Mouse (Mus musculus): ENCODE results near the gene Ncoa7.
A peak's percentile ranks its signal among the peaks of the same experiment; 100 is the strongest.

Ncoa7 gene

DNA sequence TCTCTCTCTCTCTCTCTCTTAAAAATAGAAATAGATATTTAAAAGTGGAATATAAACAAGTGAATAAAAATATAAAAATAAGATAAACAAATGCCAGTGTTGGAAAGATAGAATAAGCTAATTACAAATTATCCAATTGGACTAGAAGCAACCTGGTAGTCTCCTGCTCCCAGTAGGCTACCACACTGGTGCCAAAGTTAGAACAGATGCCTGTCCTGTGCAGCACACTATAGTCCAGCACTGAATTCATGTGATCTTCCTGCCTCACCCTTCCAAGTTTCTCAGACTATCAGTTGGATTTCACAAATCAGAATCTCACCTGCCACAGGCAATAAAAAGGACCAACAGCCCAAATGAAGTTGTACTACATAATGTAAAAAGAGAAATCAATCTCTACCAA is 59.9 kb downstream of the Ncoa7 start:
- peak; percentile 42 to 65 for DNase-seq

GRCm38 (mm10) chr10:30738403-30738802 is 64.7 kb downstream of the Ncoa7 start:
- no peak for DNase-seq

DNA sequence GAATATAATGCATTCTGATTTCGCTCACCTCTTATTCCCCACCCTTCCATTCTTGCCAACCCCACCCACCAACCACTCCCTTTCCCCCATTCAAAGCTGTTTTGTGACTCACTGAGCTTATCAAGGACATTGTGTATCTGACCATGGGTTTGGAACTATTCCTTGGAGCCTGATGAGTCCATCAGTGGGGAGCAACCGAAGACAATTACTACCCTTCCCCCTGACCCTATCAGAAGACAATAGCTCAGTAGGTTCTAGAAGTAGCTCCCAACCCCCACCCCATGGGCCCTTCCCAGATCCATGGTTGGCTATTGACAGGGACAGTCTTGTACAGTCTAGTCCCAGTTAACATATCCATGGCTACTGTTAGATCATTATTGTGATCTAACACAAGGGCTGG is 65.8 kb downstream of the Ncoa7 start:
- DNase-seq: no peak

GRCm38 (mm10) chr10:30733148-30733785 is 69.9 kb downstream of the Ncoa7 start:
- no peak for DNase-seq

- no peak for DNase-seq
These were observed 71.7 kb downstream of the Ncoa7 start for GRCm38 (mm10) chr10:30731321-30731914.

DNA sequence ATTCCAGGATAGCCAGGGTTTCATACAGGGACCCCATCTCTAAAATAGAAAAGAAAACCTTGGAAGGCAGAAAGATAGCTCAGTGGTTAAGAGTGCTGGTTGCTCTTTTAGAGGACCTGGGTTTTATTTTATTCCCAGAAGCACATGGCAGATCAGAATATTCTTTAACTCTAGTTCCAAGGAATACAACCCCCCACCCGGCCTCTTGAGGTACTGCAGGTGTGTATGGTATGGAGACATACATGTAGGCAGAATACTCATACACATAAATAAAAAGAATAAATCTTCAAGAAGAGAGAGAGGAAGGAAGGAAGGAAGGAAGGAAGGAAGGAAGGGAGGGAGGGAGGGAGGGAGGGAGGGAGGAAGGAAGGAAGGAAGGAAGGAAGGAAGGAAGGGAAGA is 72.3 kb downstream of the Ncoa7 start:
- no peak for DNase-seq

DNA sequence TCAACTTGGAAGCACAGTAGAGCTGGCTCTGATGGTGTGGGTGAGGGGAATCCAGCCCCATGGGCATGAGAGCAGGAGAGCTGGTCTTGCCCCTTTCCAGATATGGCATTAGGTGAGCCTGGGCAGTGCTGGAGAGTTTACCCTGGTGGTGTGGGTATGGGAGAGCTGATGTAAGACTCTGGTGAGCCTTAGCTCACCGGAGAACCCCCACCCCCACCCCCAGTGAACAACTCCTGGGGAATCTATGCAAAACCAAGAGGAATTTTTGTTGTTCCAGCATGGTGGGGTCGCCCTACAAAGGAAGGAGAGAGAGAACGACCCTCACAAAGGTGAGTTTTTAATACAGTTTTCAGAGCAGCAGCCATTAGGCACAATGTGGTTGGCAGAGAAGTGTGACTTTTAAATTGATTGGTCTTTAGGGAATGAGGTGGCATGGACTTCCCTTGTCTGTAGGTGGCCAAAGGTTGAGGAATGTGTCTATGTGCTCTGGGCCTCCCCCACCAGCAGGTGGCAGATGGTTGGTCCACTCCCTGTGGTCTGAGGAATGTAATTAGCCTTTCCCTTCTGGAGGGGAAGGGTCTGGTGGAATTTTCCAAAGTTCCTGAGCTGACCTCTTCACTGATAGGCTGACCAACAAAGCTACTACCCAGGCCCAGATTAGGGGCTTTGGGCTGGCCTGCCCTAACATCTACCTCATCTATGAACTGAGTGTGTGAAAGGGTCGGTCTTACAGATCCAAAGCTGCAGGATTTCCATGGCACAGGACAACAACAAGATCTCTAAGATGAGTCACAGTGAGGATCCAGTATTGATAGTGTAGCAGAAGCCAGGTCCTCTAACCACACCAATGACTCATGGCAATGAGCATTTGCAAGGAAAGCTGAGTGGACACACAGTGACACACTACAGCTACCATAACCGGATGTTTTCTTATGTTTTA is 73.7 kb downstream of the Ncoa7 start:
- DNase-seq: no peak

DNA sequence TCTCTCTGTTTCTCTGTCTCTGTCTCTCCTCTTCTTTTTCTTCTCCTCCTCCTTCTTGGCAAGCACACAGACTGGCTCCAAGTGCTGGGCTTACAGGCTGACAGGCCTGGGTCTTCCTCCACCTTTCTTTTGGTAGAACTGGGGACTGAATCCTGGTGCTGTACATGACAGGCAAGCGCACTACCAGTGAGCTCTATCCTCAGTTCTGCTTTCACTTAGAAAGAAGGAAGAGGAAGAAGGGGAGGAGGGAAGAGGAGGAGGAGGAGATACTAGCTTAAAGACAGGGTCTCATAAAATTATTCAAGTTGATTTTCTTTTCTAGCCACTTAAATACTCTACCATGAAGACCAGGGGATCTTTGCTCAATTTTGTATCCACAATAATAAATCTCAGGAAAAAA is 80.1 kb downstream of the Ncoa7 start:
- DNase-seq: no peak

GRCm38 (mm10) chr10:30720556-30720955 is 82.6 kb downstream of the Ncoa7 start:
- DNase-seq: no peak

DNA sequence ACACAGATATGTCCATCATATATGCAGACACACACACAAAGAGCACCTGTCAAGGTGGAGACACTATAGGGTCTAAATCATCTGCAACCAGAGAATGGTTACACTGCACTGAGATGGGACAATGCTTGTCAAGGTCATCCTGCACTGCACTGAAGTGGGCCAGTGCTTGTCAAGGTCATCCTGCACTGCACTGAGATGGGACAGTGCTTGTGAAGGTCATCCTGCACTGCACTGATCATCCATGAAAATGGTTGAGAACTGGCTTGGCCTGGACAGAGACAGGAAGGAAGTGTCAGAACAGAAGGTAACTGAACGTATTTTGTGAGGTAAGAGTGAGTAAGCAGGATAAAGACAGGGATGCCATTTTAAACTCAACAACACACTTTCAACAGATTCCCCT is 83.2 kb downstream of the Ncoa7 start:
- no peak for DNase-seq

GRCm38 (mm10) chr10:30718703-30719340 is 84.3 kb downstream of the Ncoa7 start:
- peak; percentile 44 to 61 for DNase-seq

GRCm38 (mm10) chr10:30716171-30716570 is 87.0 kb downstream of the Ncoa7 start:
- no peak for DNase-seq

DNA sequence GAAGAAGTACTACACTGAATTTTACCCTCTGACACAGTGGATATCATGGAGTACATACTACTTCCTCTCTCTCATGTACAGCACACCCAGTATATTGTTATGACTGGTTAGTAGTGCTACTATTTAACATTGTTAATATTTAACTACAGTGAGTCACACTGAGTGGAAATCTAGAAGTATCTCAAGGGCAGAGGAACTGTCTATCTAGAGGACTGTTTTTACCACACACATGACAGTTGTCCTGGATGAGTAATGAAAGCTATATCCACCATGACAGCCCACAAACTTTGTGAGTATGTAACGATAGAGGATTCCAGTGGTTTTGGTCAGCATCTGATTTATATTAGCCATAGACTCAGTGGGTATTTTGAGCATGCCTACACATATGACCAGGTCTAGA is 90.6 kb downstream of the Ncoa7 start:
- DNase-seq: no peak

- DNase-seq: no peak
These were observed 93.2 kb downstream of the Ncoa7 start for GRCm38 (mm10) chr10:30709846-30710403.

GRCm38 (mm10) chr10:30708039-30708438 is 95.1 kb downstream of the Ncoa7 start:
- DNase-seq: no peak

GRCm38 (mm10) chr10:30702663-30703062 is 100.5 kb downstream of the Ncoa7 start:
- DNase-seq: no peak

DNA sequence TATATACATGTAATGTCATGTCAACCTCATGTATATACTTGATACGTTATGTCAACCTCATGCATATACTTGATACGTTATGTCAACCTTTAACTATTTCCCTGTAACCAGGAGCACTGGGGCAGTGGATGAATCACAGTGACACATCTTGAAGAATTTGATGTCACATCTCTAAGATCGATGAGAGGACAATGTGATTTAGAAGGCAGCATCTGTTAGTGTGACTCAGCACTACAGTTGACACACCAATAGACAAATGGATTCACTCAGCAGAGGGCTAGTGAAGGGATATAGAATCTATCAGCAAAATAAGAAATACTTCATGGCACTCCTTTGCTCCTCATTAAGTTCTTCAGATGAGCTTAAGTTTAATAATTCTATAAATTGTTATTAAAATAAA is 116.3 kb downstream of the Ncoa7 start:
- no peak for DNase-seq

- no peak for DNase-seq
These were observed 119.7 kb downstream of the Ncoa7 start for GRCm38 (mm10) chr10:30683449-30683848.

DNA sequence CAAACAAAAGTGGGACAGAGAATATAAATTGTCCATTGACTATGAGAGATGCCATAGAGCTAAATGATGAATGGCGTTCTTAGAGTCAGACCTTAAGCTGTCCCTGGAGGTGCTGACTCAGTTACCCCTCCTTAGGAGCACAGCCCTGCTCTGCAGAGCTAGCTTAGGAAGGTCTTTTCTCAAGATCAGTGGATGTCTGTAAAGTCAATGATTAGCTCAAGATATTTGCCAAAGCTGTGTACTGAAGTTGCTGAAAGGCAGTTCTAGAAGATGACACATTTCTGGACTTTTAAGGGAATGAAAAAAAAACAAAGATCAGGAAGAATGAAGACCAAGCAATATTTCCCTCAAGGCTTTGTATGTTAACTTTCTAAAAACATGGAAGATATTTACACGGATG is 123.4 kb downstream of the Ncoa7 start:
- DNase-seq: no peak

- no peak for DNase-seq
These were observed 125.1 kb downstream of the Ncoa7 start for GRCm38 (mm10) chr10:30678051-30678450.

GRCm38 (mm10) chr10:30674825-30675224 is 128.3 kb downstream of the Ncoa7 start:
- no peak for DNase-seq

GRCm38 (mm10) chr10:30666580-30666979 is 136.5 kb downstream of the Ncoa7 start:
- no peak for DNase-seq
